Comparison of ENCODE assay signal across 9 mouse cellular contexts in genomic region chr11:67667531-67668332, GRCm38 (mm10). TPM values are rescaled to one million over a fixed set of nuclear protein-coding genes. Genes with fewer than 3 reads are reported as not detected.
A peak's percentile ranks its signal among the peaks of the same experiment; 100 is the strongest.
DNase-seq lines count a peak whose midpoint lies in the region; ATAC-seq lines count a peak whose summit lies in the region.
"Had no signal": no experiment of that assay in that cellular context is flagged by ENCODE, and none has a peak within 500 bp of the region (broad histone marks: within the 10 kb centered on the region; RNA-seq: fewer than 3 reads in every experiment).

No protein-coding gene starts in this region.

- no peaks in the 10 kb centered on the region for H3K36me3 ChIP-seq in heart, embryonic 10.5 days

- H3K4me3 ChIP-seq in heart, embryonic 10.5 days = no peak overlapping the region

- no peaks in the 10 kb centered on the region for H3K27me3 ChIP-seq in heart, embryonic 10.5 days (ENCODE audit: insufficient read depth, poor library complexity, severe bottlenecking)
- H3K27me3 ChIP-seq: CH12.LX had no signal

- DNase-seq in heart, adult 11 months = peak; percentile 98
- DNase-seq in heart, embryonic 10.5 days (ENCODE audit: low spot score) = no peak
- peak; percentile 72 for DNase-seq in adrenal gland, postnatal 25 days
- peak; percentile 78 to 90 for DNase-seq in frontal cortex, adult 2 months (ENCODE audit: extremely low spot score in 1 of 2, low spot score in 1 of 2)
- peak; percentile 62 to 65 for DNase-seq in kidney, postnatal 36 days
- DNase-seq in lung, postnatal 10 days = peak; percentile 83
- DNase-seq in urinary bladder, postnatal 10 days (ENCODE audit: low spot score) = no peak

- ATAC-seq in megakaryocyte, adult 5-6 weeks (ENCODE audit: poor library complexity, severe bottlenecking) = no peak

- WGBS in heart, embryonic 10.5 days = 83% methylated on average over 13 of the region's 13 CpGs

- no peaks in the 10 kb centered on the region for H3K9me3 ChIP-seq in heart, embryonic 10.5 days

- H3K4me1 ChIP-seq in heart, embryonic 10.5 days = peaks cover 17% of the 10 kb centered on the region

- no peak overlapping the region for H3K27ac ChIP-seq in heart, embryonic 10.5 days

RNA-seq across cellular contexts. Expression of gene Rcvrn, which starts 27.4 kb away (rescaled TPM):
- polyA plus RNA-seq in heart, embryonic 10.5 days (2016; fragmentation: Nextera tagmentation; extraction: Ambion mirVana) = not detected in 2 replicates
- total RNA-seq in adrenal gland, postnatal 25 days (2021) = not detected in 2 replicates
- 1.5 and 1.9 TPM in 2 replicates for polyA plus RNA-seq in frontal cortex, adult 2 months (2012; rRNA removed)
- total RNA-seq in megakaryocyte, adult 5-6 weeks (2015) = 0.21 TPM in 1 of 2 replicates, not detected in the other
- total RNA-seq in megakaryocyte, adult 5-6 weeks (2017) = not detected in 2 replicates
- total RNA-seq: CH12.LX had no signal

Comparison
In these comparisons a context has a peak if more than half of its experiments do, and no peak if none do; other contexts are left out.
1. DNase-seq: peak in heart, adult 11 months (single experiment), adrenal gland, postnatal 25 days (single experiment), frontal cortex, adult 2 months (2 of 2), kidney, postnatal 36 days (2 of 2) and lung, postnatal 10 days (single experiment); none in heart, embryonic 10.5 days (single experiment) and urinary bladder, postnatal 10 days (single experiment).